Mouse (Mus musculus): Measurements from ENCODE around the gene Msrb3.

- TF ChIP-seq CTCF (IDR thresholded peaks at IDR 0.05; ENCODE audit: extremely low read depth, insufficient read length, insufficient replicate concordance, low read depth, low read length): no peak
- TF ChIP-seq POLR2A (IDR thresholded peaks at IDR 0.05; ENCODE audit: low read depth, low read length): no peak
Observed at GRCm38 (mm10) chr10:120904676-120905075, 5.8 kb upstream of the Msrb3 start.
